Mouse (Mus musculus): Measurements from ENCODE around the gene Prss8.
A peak's percentile ranks its signal among the peaks of the same experiment; 100 is the strongest.

The Prss8 gene

GRCm38 (mm10) chr7:127895442-127895841, 34.5 kb downstream of the Prss8 start, which contains the start of the genes Gm21974 and Vkorc1:
TSS of gene Gm21974 (minus strand) at chr7:127895454.
TSS of gene Vkorc1 (minus strand) at chr7:127895617.
- DNase-seq (ENCODE audit: low read depth), result peak; percentile 97

GRCm38 (mm10) chr7:127894480-127894879, 35.4 kb downstream of the Prss8 start:
- no peak for DNase-seq (ENCODE audit: low read depth)

GRCm38 (mm10) chr7:127890798-127891197, 39.1 kb downstream of the Prss8 start, which contains the start of gene Prss53:
TSS of gene Prss53 (minus strand) at chr7:127890970.
- DNase-seq (ENCODE audit: low read depth), result no peak

- DNase-seq (ENCODE audit: low read depth), result no peak
These were observed 41.1 kb downstream of the Prss8 start for GRCm38 (mm10) chr7:127888821-127889220.

GRCm38 (mm10) chr7:127887781-127888180, 42.1 kb downstream of the Prss8 start:
- no peak for DNase-seq (ENCODE audit: low read depth)

GRCm38 (mm10) chr7:127887191-127887590, 42.7 kb downstream of the Prss8 start:
- DNase-seq (ENCODE audit: low read depth), result no peak

- DNase-seq (ENCODE audit: low read depth), result no peak
These were observed 43.4 kb downstream of the Prss8 start for GRCm38 (mm10) chr7:127886551-127886950.

- peak; percentile 62 for DNase-seq (ENCODE audit: low read depth)
These were observed 44.0 kb downstream of the Prss8 start for GRCm38 (mm10) chr7:127885951-127886350.

- DNase-seq (ENCODE audit: low read depth), result no peak
These were observed 49.5 kb downstream of the Prss8 start for GRCm38 (mm10) chr7:127880431-127880830.

GRCm38 (mm10) chr7:127879301-127879700, 50.6 kb downstream of the Prss8 start:
- DNase-seq (ENCODE audit: low read depth), result no peak

- DNase-seq (ENCODE audit: low read depth), result peak; percentile 92
These were observed 53.2 kb downstream of the Prss8 start, which contains the start of gene Zfp668 for GRCm38 (mm10) chr7:127876467-127877348. TSS of gene Zfp668 (minus strand) at chr7:127876828.

- DNase-seq (ENCODE audit: low read depth), result peak; percentile 83
These were observed 53.9 kb downstream of the Prss8 start, which contains the start of gene Zfp646 for GRCm38 (mm10) chr7:127876041-127876466. TSS of gene Zfp646 (plus strand) at chr7:127876221.

Data from NIH3T3 (cell line).